Mouse (Mus musculus) midbrain, embryonic 13.5 days (tissue): ENCODE measurements at regions not wholly inside any gene's neighbourhood (a gene's known extent, or its start where the extent isn't known, plus 50 kb on each side); places are given as distances from the start of the nearest gene placed in this dataset.
A peak's percentile ranks its signal among the peaks of the same experiment; 100 is the strongest.

ENCODE experiments used
- ATAC-seq: fragments of 200-750 bp; cut with Nextera tagmentation; 2 replicates; pipeline ENCODE4 v1.8.0; 2017; ENCODE audit warnings: mild to moderate bottlenecking, moderate TSS enrichment, moderate library complexity
- H3K27ac ChIP-seq: fragments of 300-500 bp; sonication (generic); 2 replicates; pipeline ENCODE4 v1.5.1; 2015; ENCODE audit warnings: inconsistent platforms, mild to moderate bottlenecking, moderate library complexity
- H3K27me3 ChIP-seq: fragments of 300-500 bp; sonication (generic); 2 replicates; pipeline ENCODE4 v1.6.1; 2015; ENCODE audit warnings: mild to moderate bottlenecking, inconsistent platforms
- H3K36me3 ChIP-seq: fragments of 300-500 bp; sonication (generic); 2 replicates; pipeline ENCODE4 v1.6.1; 2015; ENCODE audit warnings: mild to moderate bottlenecking, inconsistent platforms
- H3K4me1 ChIP-seq: fragments of 300-500 bp; sonication (generic); replicated peaks from 2 replicates; pipeline ENCODE4 v1.6.1; 2015; ENCODE audit warnings: inconsistent platforms
- H3K4me2 ChIP-seq: fragments of 300-500 bp; sonication (generic); replicated peaks from 2 replicates; pipeline ENCODE4 v1.6.1; 2015; ENCODE audit warnings: moderate library complexity, mild to moderate bottlenecking, inconsistent platforms
- H3K4me3 ChIP-seq: fragments of 300-500 bp; sonication (generic); replicated peaks from 2 replicates; pipeline ENCODE4 v1.5.1; 2015; ENCODE audit warnings: mild to moderate bottlenecking, inconsistent platforms
- H3K9ac ChIP-seq: fragments of 300-500 bp; sonication (generic); replicated peaks from 2 replicates; pipeline ENCODE4 v1.6.1; 2015; ENCODE audit warnings: mild to moderate bottlenecking, inconsistent platforms
- H3K9me3 ChIP-seq: fragments of 300-500 bp; sonication (generic); 2 replicates; pipeline ENCODE4 v1.6.1; 2016; ENCODE audit warnings: mild to moderate bottlenecking, inconsistent platforms
- WGBS: fragments of 180-500 bp; shearing (Covaris S2); methylation state at CpG from one replicate; pipeline ENCODE4 v1.1.7; 2015; 5-methylcytosine and 5-hydroxymethylcytosine counted together

- Histone ChIP-seq H3K9ac (no peak overlapping the region), H3K9me3 (no peaks in the 10 kb centered on the region), H3K4me1 (peaks cover 16% of the 10 kb centered on the region), H3K27me3 (no peaks in the 10 kb centered on the region), H3K4me3 (no peak overlapping the region), H3K27ac (no peak overlapping the region), H3K4me2 (no peak overlapping the region), H3K36me3 (no peaks in the 10 kb centered on the region)
- 80% methylated on average over 7 of the region's 7 CpGs for WGBS
- ATAC-seq: no peak
Observed at GRCm38 (mm10) chr5:118419344-118420037, 141.0 kb upstream of the Med13l start.

DNA sequence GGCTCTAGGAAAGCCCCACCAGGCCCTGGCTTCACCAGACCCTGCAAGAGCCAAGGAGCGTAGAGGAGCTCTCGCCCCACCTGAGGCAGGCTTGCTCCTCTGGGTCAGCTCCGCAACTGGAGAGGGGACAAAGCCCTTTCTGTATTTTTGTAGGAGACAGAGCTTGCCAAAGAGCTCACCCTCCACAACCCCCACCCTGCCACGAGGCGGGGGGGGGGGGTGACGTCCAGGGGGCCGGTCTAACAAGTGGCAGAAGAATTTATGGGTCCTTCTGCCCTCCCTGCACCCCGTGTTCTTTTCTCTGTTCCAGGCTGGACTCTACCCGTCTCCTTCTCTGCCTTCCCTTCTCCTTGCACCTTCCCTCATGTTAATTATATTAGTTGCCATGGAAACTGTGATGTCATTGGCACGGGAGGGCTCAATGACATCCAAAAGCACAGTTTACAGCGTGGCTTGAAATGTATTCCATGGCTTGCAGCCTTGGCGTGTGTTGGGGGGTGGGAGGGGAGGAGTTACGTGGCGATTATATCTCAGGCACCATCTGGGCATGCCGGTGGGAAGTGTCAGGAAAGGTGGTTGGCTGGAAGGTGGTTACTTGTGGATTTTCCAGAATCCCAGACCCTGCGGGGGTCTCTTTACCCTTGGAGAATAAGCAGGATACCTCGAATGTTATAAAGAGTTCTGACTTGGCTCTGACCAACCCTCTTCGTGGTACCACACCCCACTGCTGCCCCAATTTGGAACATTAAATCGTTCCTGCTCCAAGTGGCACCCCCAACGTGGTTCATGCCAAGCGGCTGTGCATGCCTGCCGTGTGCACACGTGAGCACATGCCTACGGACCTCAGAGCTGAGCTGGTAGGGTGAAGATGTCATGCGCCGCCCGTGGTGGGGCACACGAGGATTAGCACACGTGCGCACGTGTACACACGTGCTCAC is 138.3 kb upstream of the Med13l start:
- Histone ChIP-seq H3K4me3 (peak overlapping the region; percentile 27), H3K36me3 (no peaks in the 10 kb centered on the region), H3K27ac (peak overlapping the region; percentile 81), H3K4me2 (peak overlapping the region; percentile 55), H3K27me3 (no peaks in the 10 kb centered on the region), H3K4me1 (peaks cover 16% of the 10 kb centered on the region), H3K9ac (peak overlapping the region; percentile 64), H3K9me3 (no peaks in the 10 kb centered on the region)
- WGBS: 48% methylated on average over 32 of the region's 32 CpGs
- ATAC-seq: peak; percentile 88

DNA sequence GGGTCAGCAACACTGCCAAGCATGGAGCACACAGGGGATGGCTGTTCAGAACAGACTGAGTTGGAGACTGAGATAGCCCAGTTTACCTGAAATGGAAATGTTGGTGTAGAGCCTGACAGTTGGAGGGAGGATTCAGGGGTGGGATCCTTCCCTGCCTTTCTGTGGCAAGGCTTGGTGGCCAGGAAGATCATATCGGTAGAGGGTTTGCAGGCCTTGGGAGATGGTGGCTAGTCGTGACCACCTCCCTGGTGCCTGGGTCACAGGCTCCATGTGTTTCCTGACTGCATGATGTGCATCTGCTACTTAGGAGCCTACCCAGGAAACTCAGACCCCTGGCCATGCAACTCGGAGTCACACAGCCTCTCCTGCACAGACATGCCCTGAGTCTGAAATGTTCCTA is 136.3 kb upstream of the Med13l start:
- Histone ChIP-seq H3K27me3 (no peaks in the 10 kb centered on the region), H3K4me2 (no peak overlapping the region), H3K4me3 (no peak overlapping the region), H3K27ac (no peak overlapping the region), H3K9me3 (no peaks in the 10 kb centered on the region), H3K9ac (no peak overlapping the region), H3K4me1 (peaks cover 16% of the 10 kb centered on the region), H3K36me3 (no peaks in the 10 kb centered on the region)
- ATAC-seq: no peak
- 82% methylated on average over 3 of the region's 3 CpGs for WGBS

- no peak overlapping the region for H3K4me3 ChIP-seq
- H3K36me3 ChIP-seq: no peaks in the 10 kb centered on the region
- H3K4me1 ChIP-seq: peaks cover 16% of the 10 kb centered on the region
- no peak overlapping the region for H3K4me2 ChIP-seq
- H3K27me3 ChIP-seq: no peaks in the 10 kb centered on the region
- no peak overlapping the region for H3K27ac ChIP-seq
- WGBS: 51% methylated on average over 9 of the region's 9 CpGs
- H3K9me3 ChIP-seq: no peaks in the 10 kb centered on the region
- ATAC-seq: no peak
- no peak overlapping the region for H3K9ac ChIP-seq
Observed at GRCm38 (mm10) chr5:118424764-118425568, 135.5 kb upstream of the Med13l start.

DNA sequence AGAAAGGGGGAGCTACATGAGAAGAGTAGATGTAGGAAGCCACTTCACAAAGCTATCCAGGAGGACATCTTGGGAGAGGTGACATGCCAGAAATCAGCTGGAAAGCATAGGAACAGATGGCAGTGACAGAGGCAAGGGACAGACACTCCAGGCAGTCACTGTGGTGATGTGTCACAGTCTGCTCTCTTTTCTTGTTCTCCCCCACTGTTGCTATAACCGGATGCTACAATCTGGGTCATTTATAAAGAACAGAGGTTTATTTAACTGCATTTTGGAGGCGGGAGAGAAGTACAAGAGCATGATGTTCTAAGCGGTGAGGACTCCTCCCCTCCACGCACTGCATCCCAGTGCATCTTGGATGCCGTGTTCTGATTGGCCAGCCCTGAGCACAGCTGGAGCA is 133.8 kb upstream of the Med13l start:
- Histone ChIP-seq H3K4me3 (no peak overlapping the region), H3K36me3 (no peaks in the 10 kb centered on the region), H3K4me2 (no peak overlapping the region), H3K27me3 (no peaks in the 10 kb centered on the region), H3K27ac (no peak overlapping the region), H3K9ac (no peak overlapping the region), H3K9me3 (no peaks in the 10 kb centered on the region), H3K4me1 (peaks cover 13% of the 10 kb centered on the region)
- 65% methylated on average over 5 of the region's 5 CpGs for WGBS
- ATAC-seq: no peak

- no peaks in the 10 kb centered on the region for H3K36me3 ChIP-seq
- no peak overlapping the region for H3K9ac ChIP-seq
- H3K4me3 ChIP-seq: no peak overlapping the region
- no peaks in the 10 kb centered on the region for H3K9me3 ChIP-seq
- WGBS: 82% methylated on average over 18 of the region's 18 CpGs
- H3K27ac ChIP-seq: no peak overlapping the region
- no peak for ATAC-seq
- no peak overlapping the region for H3K4me2 ChIP-seq
- no peaks in the 10 kb centered on the region for H3K4me1 ChIP-seq
- H3K27me3 ChIP-seq: no peaks in the 10 kb centered on the region; the same call in 1 of the 2 replicates
Observed at GRCm38 (mm10) chr5:118428323-118429095, 132.0 kb upstream of the Med13l start.

GRCm38 (mm10) chr5:118433599-118433998 is 126.9 kb upstream of the Med13l start:
- Histone ChIP-seq H3K27me3 (peaks cover 38% of the 10 kb centered on the region), H3K4me3 (no peak overlapping the region), H3K36me3 (no peaks in the 10 kb centered on the region), H3K9ac (no peak overlapping the region), H3K4me2 (no peak overlapping the region), H3K4me1 (peaks cover 19% of the 10 kb centered on the region), H3K27ac (no peak overlapping the region), H3K9me3 (no peaks in the 10 kb centered on the region)
- ATAC-seq: no peak
- WGBS: 81% methylated on average over 4 of the region's 4 CpGs

- Histone ChIP-seq H3K4me1 (peaks cover 19% of the 10 kb centered on the region), H3K9me3 (no peaks in the 10 kb centered on the region), H3K4me2 (no peak overlapping the region), H3K4me3 (no peak overlapping the region), H3K27ac (no peak overlapping the region), H3K9ac (no peak overlapping the region), H3K36me3 (no peaks in the 10 kb centered on the region), H3K27me3 (peaks cover 38% of the 10 kb centered on the region)
- ATAC-seq: no peak
- WGBS: 18% methylated on average over 20 of the region's 20 CpGs
Observed at GRCm38 (mm10) chr5:118434718-118435555, 125.5 kb upstream of the Med13l start.

DNA sequence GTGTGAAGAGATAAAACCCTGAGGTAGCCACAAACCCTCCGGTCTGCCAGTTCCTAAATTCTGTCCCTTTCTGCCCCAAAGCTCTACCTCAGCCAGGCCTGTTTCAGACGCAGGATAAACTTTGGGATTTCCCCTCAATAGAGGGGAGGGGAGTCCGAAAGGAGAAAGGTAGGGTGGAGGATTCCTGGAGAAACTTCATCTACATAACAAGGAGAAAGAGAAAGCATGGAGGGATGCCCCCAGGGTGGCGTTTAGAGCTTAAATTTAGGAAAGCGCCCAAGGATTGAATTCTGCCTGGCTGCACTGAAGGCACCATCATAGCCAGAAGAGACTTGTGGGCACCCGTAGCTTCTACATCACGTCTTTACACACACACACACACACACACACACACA is 124.9 kb upstream of the Med13l start:
- H3K4me1 ChIP-seq: peaks cover 19% of the 10 kb centered on the region
- H3K4me3 ChIP-seq: no peak overlapping the region
- H3K27ac ChIP-seq: no peak overlapping the region
- H3K9me3 ChIP-seq: no peaks in the 10 kb centered on the region
- H3K27me3 ChIP-seq: peaks cover 38% of the 10 kb centered on the region
- ATAC-seq: no peak
- no peaks in the 10 kb centered on the region for H3K36me3 ChIP-seq
- WGBS: 21% methylated on average over 7 of the region's 7 CpGs
- no peak overlapping the region for H3K9ac ChIP-seq
- H3K4me2 ChIP-seq: no peak overlapping the region

- 27% methylated on average over 9 of the region's 9 CpGs for WGBS
- ATAC-seq: no peak
- Histone ChIP-seq H3K27me3 (peaks cover 38% of the 10 kb centered on the region), H3K4me1 (peaks cover 19% of the 10 kb centered on the region), H3K36me3 (no peaks in the 10 kb centered on the region), H3K9ac (no peak overlapping the region), H3K4me3 (no peak overlapping the region), H3K4me2 (no peak overlapping the region), H3K27ac (no peak overlapping the region), H3K9me3 (no peaks in the 10 kb centered on the region)
Observed at GRCm38 (mm10) chr5:118436035-118436434, 124.4 kb upstream of the Med13l start.
